Mouse (Mus musculus) thymus, postnatal 10 days (tissue): ENCODE measurements around the gene Snapin.
A peak's percentile ranks its signal among the peaks of the same experiment; 100 is the strongest.

Source experiments
- DNase-seq, 2 experiments: peaks; one replicate each; pipeline ENCODE4 v3.0.0; 2021; ENCODE audit warnings: low spot score in 2 of 2

The Snapin gene

GRCm38 (mm10) chr3:90454931-90455330 is 35.9 kb downstream of the Snapin start:
- DNase-seq = no peak

GRCm38 (mm10) chr3:90451396-90452095 is 39.3 kb downstream of the Snapin start:
- DNase-seq = no peak

- DNase-seq = no peak
Observed at GRCm38 (mm10) chr3:90450874-90451273, 40.0 kb downstream of the Snapin start.

GRCm38 (mm10) chr3:90448626-90449025 is 42.2 kb downstream of the Snapin start:
- no peak for DNase-seq

GRCm38 (mm10) chr3:90447123-90447494 is 43.7 kb downstream of the Snapin start:
- DNase-seq = no peak

GRCm38 (mm10) chr3:90446389-90447122 is 44.3 kb downstream of the Snapin start:
- peak; percentile 30 to 37 for DNase-seq

GRCm38 (mm10) chr3:90445417-90446200 is 45.2 kb downstream of the Snapin start:
- DNase-seq = no peak

GRCm38 (mm10) chr3:90443977-90444376 is 46.9 kb downstream of the Snapin start:
- no peak for DNase-seq

DNA sequence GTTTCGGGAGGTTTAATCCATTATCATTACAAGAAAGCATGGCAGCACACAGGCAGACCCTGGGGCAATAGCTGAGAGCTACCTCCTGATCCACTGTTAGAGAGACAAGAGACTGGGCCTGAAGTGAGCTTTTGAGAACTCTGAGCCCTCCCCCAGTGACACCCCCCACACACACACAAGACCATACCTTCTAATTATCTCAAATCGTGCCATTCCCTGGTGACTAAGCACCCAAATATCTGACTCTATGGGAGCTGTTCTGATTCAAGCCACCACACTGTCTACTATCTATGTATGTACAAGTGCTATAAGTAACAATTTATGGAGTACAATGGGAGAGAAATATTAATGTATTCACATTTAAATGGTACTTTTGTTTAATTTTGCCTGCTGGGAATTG is 50.1 kb downstream of the Snapin start:
- DNase-seq = no peak
